Mouse (Mus musculus) forebrain, embryonic 16.5 days (tissue): ENCODE data around the gene Olfr24. TPM values are rescaled to one million over a fixed set of nuclear protein-coding genes. Genes with fewer than 3 reads are reported as not detected.

Experiments
- ATAC-seq: fragments of 200-750 bp; cut with Nextera tagmentation; 2 replicates; pipeline ENCODE4 v1.8.0; 2017; ENCODE audit warnings: mild to moderate bottlenecking, moderate library complexity
- H3K27ac ChIP-seq: fragments of 300-500 bp; sonication (generic); 2 replicates; pipeline ENCODE4 v1.5.1; 2014; ENCODE audit warnings: low read length, control low read depth
- H3K27me3 ChIP-seq: fragments of 300-500 bp; sonication (generic); replicated peaks from 2 replicates; pipeline ENCODE4 v1.6.1; 2014; ENCODE audit warnings: low read length; ENCODE audit not compliant: control insufficient read depth, insufficient read depth
- H3K36me3 ChIP-seq: fragments of 300-500 bp; sonication (generic); 2 replicates; pipeline ENCODE4 v1.6.1; 2014; ENCODE audit not compliant: control insufficient read depth, insufficient read depth
- H3K4me1 ChIP-seq: fragments of 300-500 bp; sonication (generic); replicated peaks from 2 replicates; pipeline ENCODE4 v1.6.1; 2014; ENCODE audit warnings: low read length; ENCODE audit not compliant: control insufficient read depth, insufficient read depth
- H3K4me2 ChIP-seq: fragments of 300-500 bp; sonication (generic); 2 replicates; pipeline ENCODE4 v1.6.1; 2014; ENCODE audit warnings: mild to moderate bottlenecking, low read length, control low read depth
- H3K4me3 ChIP-seq: fragments of 300-500 bp; sonication (generic); replicated peaks from 2 replicates; pipeline ENCODE4 v1.5.1; 2014; ENCODE audit warnings: mild to moderate bottlenecking, low read length, control low read depth
- H3K9ac ChIP-seq: fragments of 300-500 bp; sonication (generic); replicated peaks from 2 replicates; pipeline ENCODE4 v1.6.1; 2014; ENCODE audit warnings: low read depth, low read length, control low read depth
- H3K9me3 ChIP-seq: fragments of 300-500 bp; sonication (generic); 2 replicates; pipeline ENCODE4 v1.6.1; 2016; ENCODE audit warnings: low read length; ENCODE audit not compliant: control insufficient read depth
- WGBS: fragments of 180-500 bp; shearing (Covaris S2); extraction: QIAGEN DNeasy Blood & Tissue Kit; methylation state at CpG from one replicate; pipeline ENCODE4 v1.1.7; 2014; 5-methylcytosine and 5-hydroxymethylcytosine counted together
- polyA plus RNA-seq: library from polyadenylated mRNA; unstranded; fragments of >200 nt; fragmentation: Nextera tagmentation; extraction: Ambion mirVana; gene quantifications from 2 replicates; pipeline ENCODE4 v1.2.1, GENCODE M21; 2015

Olfr24 gene
- polyA plus RNA-seq, 1 experiment from 2014 or later, result not detected

- H3K36me3 ChIP-seq, result no peaks in the 10 kb centered on the region
- no peaks in the 10 kb centered on the region for H3K27me3 ChIP-seq
- peaks cover 6% of the 10 kb centered on the region; the same call in 1 of the 2 replicates for H3K4me1 ChIP-seq
- no peak overlapping the region for H3K27ac ChIP-seq
- H3K9me3 ChIP-seq, result no peaks in the 10 kb centered on the region
- ATAC-seq, result no peak
- no peak overlapping the region for H3K4me2 ChIP-seq
- H3K9ac ChIP-seq, result no peak overlapping the region
- H3K4me3 ChIP-seq, result no peak overlapping the region
- 33% methylated on average over 2 of the region's 2 CpGs for WGBS
These were observed 42.8 kb downstream of the Olfr24 start for GRCm38 (mm10) chr9:18721011-18721410.

- no peak for ATAC-seq
- H3K9me3 ChIP-seq, result no peaks in the 10 kb centered on the region
- no peak overlapping the region for H3K9ac ChIP-seq
- H3K36me3 ChIP-seq, result no peaks in the 10 kb centered on the region
- no peak overlapping the region for H3K4me2 ChIP-seq
- no peaks in the 10 kb centered on the region for H3K4me1 ChIP-seq
- no peak overlapping the region for H3K27ac ChIP-seq
- H3K27me3 ChIP-seq, result no peaks in the 10 kb centered on the region
- no peak overlapping the region for H3K4me3 ChIP-seq
These were observed 58.2 kb downstream of the Olfr24 start for GRCm38 (mm10) chr9:18705628-18706027.

Other genes with a start within 250 kb of the Olfr24 start
- gene Muc16, start 89.5 kb downstream of the Olfr24 start, polyA plus RNA-seq, result not detected in 2 replicates
- gene Olfr828, start 55.5 kb upstream of the Olfr24 start, polyA plus RNA-seq, result not detected in 2 replicates
- not detected in 2 replicates for gene Olfr829, start 90.9 kb upstream of the Olfr24 start, polyA plus RNA-seq
- gene Olfr830, start 110.7 kb upstream of the Olfr24 start, polyA plus RNA-seq, result not detected in 2 replicates
- gene Olfr832, start 173.1 kb upstream of the Olfr24 start, polyA plus RNA-seq, result not detected in 2 replicates
- not detected in 2 replicates for gene Olfr834, start 224.0 kb upstream of the Olfr24 start, polyA plus RNA-seq